Mouse (Mus musculus): ENCODE results near the gene Creb3l4. TPM values are rescaled to one million over a fixed set of nuclear protein-coding genes. Genes with fewer than 3 reads are reported as not detected.
"Not testable (repeated sequence)": the region's sequence is repeated elsewhere in the genome, so short reads cannot be mapped to it uniquely, and the experiment has no call there.

Creb3l4 gene
- 0.82 and 2.2 TPM in 2 replicates for polyA plus RNA-seq (2014; fragmentation: Nextera tagmentation; extraction: Ambion mirVana)

DNA sequence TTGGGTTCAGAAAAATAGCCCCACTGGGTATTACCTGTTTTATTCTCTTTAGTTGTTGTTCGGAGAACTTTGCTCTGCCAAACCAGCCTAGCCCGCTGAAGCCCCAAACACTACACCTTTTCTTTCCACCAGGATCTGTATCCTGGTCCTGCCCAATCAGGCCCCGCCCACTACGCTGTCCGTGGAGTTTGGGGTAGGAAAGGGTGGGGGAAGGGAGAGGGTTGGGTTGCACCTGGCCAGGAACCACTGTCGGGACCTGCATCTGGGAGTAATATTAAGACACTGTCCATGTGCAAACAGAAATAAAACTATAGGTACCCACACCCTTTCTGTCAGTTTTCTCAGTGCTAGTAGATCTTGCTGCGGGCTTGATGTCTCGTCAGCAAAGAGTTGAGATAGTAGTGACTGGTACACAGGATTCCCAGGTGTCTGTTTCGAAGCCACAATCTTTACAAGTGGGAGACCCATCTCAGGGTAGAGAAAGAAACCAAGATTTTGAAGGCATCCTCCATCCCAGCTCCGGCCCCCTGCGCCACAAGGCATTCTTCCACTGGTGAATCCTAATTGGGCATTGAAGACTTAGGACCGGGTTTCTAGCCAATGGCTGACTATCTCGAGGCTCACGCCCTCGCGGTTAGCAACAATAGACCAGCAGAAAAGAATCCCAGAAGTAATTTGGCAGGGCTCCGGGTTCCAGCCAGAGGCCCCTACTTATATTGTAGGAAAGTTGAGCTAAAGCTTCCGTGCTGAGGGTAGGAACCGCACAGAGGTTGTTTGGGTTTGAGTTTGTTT, at the start of gene Creb3l4:
Gene Creb3l4, minus strand, starts transcription at position 529 of the 792 bp plus-strand sequence.
- Histone ChIP-seq H3K9me3 (ENCODE audit: control insufficient read depth, low read length) (no peaks in the 10 kb centered on the region), H3K4me1 (replicated peaks; ENCODE audit: control insufficient read depth, insufficient read depth, low read length) (peaks cover 7% of the 10 kb centered on the region; the same call in 1 of the 2 replicates), H3K27ac (ENCODE audit: low read depth, low read length) (no peak within 1 kb of the TSS), H3K27me3 (replicated peaks; ENCODE audit: control insufficient read depth, insufficient read depth, low read length) (no peaks in the 10 kb centered on the region), H3K4me2 (peak within 1 kb of the TSS; percentile 68), H3K4me3 (ENCODE audit: low read depth, low read length) (peak within 1 kb of the TSS; percentile 39), H3K36me3 (ENCODE audit: control insufficient read depth, insufficient read depth, low read length) (no peaks in the 10 kb centered on the region), H3K9ac (ENCODE audit: low read depth, low read length) (peak within 1 kb of the TSS; percentile 31; the same call in 1 of the 2 replicates)
- WGBS, result 12% methylated on average over 19 of the region's 19 CpGs
- DNase-seq (ENCODE audit: low spot score) (no peak), ATAC-seq (replicated peaks; ENCODE audit: low FRiP score) (no peak)

DNA sequence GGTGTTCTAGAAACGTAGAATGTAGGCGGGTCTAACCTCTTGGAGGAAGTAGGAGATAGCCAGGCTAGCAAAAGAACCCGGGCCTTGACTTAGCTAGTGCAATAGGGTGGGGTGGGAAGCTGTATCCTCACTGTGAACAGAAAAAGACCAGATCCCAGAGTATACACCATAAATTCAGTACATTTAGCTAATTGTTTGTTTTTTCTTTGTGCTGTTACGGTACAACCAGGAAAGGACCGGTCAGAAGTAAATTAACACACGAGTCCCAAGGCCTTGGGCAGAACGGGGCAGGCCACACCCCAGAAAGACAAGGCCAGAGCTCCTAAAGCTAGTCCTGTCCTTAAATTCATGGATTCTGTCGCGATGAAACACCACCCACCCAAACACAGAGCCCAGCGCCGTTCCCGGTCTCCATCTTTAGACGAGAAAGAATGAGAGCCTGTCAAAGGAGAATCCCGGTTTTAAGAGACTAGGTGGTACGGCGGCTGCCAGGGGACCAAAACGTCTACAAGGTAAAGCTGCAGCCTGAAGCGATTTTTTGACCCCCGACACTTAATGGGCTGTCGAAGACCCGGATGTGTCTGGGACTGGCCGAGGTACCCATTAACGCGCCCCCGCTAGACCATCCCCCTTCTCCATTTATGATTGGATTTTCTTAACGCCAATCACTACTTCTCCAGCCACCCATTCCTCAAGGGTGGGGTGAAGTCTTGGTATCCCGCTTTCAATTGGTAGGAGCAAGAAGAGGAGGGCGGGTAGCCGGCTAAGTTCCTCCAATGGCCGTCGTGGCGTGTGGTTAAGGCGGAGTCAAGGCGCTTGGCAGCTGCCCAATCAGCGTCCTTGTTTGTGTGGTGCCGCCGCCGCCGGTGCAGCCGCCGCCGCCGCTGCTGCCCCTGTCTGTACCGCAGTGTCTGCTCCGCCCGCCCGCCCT, 49.3 kb upstream of the Creb3l4 start, which contains the start of gene Gatad2b:
Gene Gatad2b, plus strand, starts transcription at position 834 of the 931 bp plus-strand sequence.
- H3K4me1 ChIP-seq (replicated peaks; ENCODE audit: control insufficient read depth, insufficient read depth, low read length), result peaks cover 13% of the 10 kb centered on the region
- peak within 1 kb of the TSS; percentile 84 for H3K4me3 ChIP-seq (ENCODE audit: low read depth, low read length)
- WGBS, result under 1% methylated on average over 47 of the region's 47 CpGs
- H3K27me3 ChIP-seq (replicated peaks; ENCODE audit: control insufficient read depth, insufficient read depth, low read length), result no peaks in the 10 kb centered on the region
- DNase-seq (ENCODE audit: low spot score), result peak; percentile 98
- no peaks in the 10 kb centered on the region for H3K36me3 ChIP-seq (ENCODE audit: control insufficient read depth, insufficient read depth, low read length)
- ATAC-seq (replicated peaks; ENCODE audit: low FRiP score), result peak; percentile 97
- peak within 1 kb of the TSS; percentile 93 for H3K27ac ChIP-seq (ENCODE audit: low read depth, low read length)
- H3K4me2 ChIP-seq, result peak within 1 kb of the TSS; percentile 96
- no peaks in the 10 kb centered on the region for H3K9me3 ChIP-seq (ENCODE audit: control insufficient read depth, low read length)
- peak within 1 kb of the TSS; percentile 83 for H3K9ac ChIP-seq (ENCODE audit: low read depth, low read length)

DNA sequence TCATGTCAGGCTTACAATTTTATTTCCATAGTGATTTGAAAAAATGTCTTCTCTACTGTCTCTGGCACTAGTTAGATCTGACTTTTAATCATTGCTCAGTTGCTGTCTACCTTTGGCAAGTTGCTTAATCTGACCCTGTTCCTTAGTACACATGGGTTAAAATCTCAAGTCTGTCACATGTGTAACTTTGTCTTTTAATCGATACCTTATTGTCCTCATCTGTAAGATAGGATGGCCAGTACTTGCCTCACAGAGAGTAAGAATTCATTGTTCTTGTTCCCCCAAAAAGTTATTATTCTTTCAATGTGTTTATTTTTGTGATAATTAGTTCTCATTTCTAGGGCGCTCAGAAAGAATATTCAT, 48.7 kb upstream of the Creb3l4 start:
- no peaks in the 10 kb centered on the region for H3K27me3 ChIP-seq (replicated peaks; ENCODE audit: control insufficient read depth, insufficient read depth, low read length)
- ATAC-seq (replicated peaks; ENCODE audit: low FRiP score), result no peak
- DNase-seq (ENCODE audit: low spot score), result no peak
- peak overlapping the region; percentile 73 for H3K4me2 ChIP-seq
- no peaks in the 10 kb centered on the region for H3K36me3 ChIP-seq (ENCODE audit: control insufficient read depth, insufficient read depth, low read length)
- H3K4me3 ChIP-seq (ENCODE audit: low read depth, low read length), result peak overlapping the region; percentile 84
- H3K4me1 ChIP-seq (replicated peaks; ENCODE audit: control insufficient read depth, insufficient read depth, low read length), result peaks cover 13% of the 10 kb centered on the region
- peak overlapping the region; percentile 93; the same call in 1 of the 2 replicates for H3K27ac ChIP-seq (ENCODE audit: low read depth, low read length)
- H3K9me3 ChIP-seq (ENCODE audit: control insufficient read depth, low read length), result no peaks in the 10 kb centered on the region
- 36% methylated on average over 2 of the region's 2 CpGs for WGBS
- peak overlapping the region; percentile 76 for H3K9ac ChIP-seq (ENCODE audit: low read depth, low read length)

DNA sequence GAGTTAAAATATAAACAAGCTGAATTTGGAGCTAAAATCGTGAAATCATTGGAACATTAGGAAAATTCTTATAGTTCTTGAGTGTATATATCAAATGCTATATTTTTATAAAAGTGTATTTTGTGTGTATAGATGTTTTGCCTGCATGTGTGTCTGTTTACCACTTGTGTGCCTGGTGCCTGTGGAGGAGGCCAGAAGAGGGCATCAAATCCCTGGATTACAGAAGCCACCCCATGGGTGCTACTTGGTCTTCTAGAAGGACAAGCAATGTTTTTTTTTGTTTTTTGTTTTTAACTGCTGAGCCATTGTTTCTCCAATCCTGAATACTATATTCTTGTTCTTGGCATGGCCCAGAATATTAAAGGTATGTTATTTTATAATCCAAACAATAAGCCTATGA, 47.3 kb upstream of the Creb3l4 start:
- no peak overlapping the region for H3K4me3 ChIP-seq (ENCODE audit: low read depth, low read length)
- H3K27me3 ChIP-seq (replicated peaks; ENCODE audit: control insufficient read depth, insufficient read depth, low read length), result no peaks in the 10 kb centered on the region
- DNase-seq (ENCODE audit: low spot score) (no peak), ATAC-seq (replicated peaks; ENCODE audit: low FRiP score) (no peak)
- H3K4me1 ChIP-seq (replicated peaks; ENCODE audit: control insufficient read depth, insufficient read depth, low read length), result peaks cover 13% of the 10 kb centered on the region
- H3K4me2 ChIP-seq, result no peak overlapping the region
- 88% methylated on average over 1 of the region's 1 CpGs for WGBS
- H3K9ac ChIP-seq (ENCODE audit: low read depth, low read length), result no peak overlapping the region
- H3K9me3 ChIP-seq (ENCODE audit: control insufficient read depth, low read length), result no peaks in the 10 kb centered on the region
- no peak overlapping the region for H3K27ac ChIP-seq (ENCODE audit: low read depth, low read length)
- no peaks in the 10 kb centered on the region for H3K36me3 ChIP-seq (ENCODE audit: control insufficient read depth, insufficient read depth, low read length)

DNA sequence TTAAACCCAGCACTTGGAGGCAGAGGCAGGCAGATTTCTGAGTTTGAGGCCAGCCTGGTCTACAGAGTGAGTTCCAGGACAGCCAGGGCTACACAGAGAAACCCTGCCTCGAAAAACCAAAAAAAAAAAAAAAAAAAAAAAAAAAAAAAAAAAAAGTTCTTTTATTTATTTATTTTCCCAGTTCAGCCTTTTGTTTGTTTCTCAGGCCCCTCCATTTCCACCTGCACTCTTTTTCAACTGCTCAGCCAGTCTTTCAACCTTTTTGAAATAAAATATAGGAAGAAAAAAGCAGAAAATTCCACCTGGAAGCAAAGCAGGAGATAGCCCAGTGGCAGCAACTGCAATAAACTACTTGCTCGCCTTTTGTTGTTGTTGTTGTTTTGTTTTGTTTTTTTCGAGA, 46.1 kb upstream of the Creb3l4 start:
- not testable (repeated sequence) for H3K9me3 ChIP-seq (ENCODE audit: control insufficient read depth, low read length); ATAC-seq (replicated peaks; ENCODE audit: low FRiP score); H3K36me3 ChIP-seq (ENCODE audit: control insufficient read depth, insufficient read depth, low read length); H3K4me2 ChIP-seq; H3K4me1 ChIP-seq (replicated peaks; ENCODE audit: control insufficient read depth, insufficient read depth, low read length); DNase-seq (ENCODE audit: low spot score); H3K27me3 ChIP-seq (replicated peaks; ENCODE audit: control insufficient read depth, insufficient read depth, low read length); H3K4me3 ChIP-seq (ENCODE audit: low read depth, low read length); H3K9ac ChIP-seq (ENCODE audit: low read depth, low read length); H3K27ac ChIP-seq (ENCODE audit: low read depth, low read length)
- 72% methylated on average over 2 of the region's 3 CpGs for WGBS

DNA sequence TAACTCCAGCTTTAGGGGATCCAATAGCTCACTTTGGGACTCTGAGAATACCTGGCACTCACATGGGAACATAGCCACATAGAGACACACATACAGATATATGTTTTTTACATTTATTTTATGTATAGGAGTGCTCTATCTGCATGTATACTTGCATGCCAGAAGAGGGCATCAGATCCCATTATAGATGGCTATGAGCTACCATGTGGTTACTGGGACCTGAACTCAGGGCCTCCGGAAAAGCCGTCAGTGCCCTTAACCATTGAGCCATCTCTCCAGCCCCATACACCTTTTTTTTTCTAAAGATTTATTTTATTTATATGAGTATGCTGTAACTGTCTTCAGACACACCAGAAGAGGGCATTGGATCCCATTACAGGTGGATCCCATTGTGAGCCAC, 40.8 kb upstream of the Creb3l4 start:
- H3K9ac ChIP-seq (ENCODE audit: low read depth, low read length), result no peak overlapping the region
- H3K36me3 ChIP-seq (ENCODE audit: control insufficient read depth, insufficient read depth, low read length), result peaks cover 8% of the 10 kb centered on the region; the same call in 1 of the 2 replicates
- no peak overlapping the region for H3K27ac ChIP-seq (ENCODE audit: low read depth, low read length)
- WGBS, result 96% methylated on average over 2 of the region's 2 CpGs
- H3K4me1 ChIP-seq (replicated peaks; ENCODE audit: control insufficient read depth, insufficient read depth, low read length), result no peaks in the 10 kb centered on the region
- no peak overlapping the region for H3K4me2 ChIP-seq
- DNase-seq (ENCODE audit: low spot score) (no peak), ATAC-seq (replicated peaks; ENCODE audit: low FRiP score) (no peak)
- no peaks in the 10 kb centered on the region for H3K27me3 ChIP-seq (replicated peaks; ENCODE audit: control insufficient read depth, insufficient read depth, low read length)
- H3K4me3 ChIP-seq (ENCODE audit: low read depth, low read length), result no peak overlapping the region
- H3K9me3 ChIP-seq (ENCODE audit: control insufficient read depth, low read length), result no peaks in the 10 kb centered on the region

DNA sequence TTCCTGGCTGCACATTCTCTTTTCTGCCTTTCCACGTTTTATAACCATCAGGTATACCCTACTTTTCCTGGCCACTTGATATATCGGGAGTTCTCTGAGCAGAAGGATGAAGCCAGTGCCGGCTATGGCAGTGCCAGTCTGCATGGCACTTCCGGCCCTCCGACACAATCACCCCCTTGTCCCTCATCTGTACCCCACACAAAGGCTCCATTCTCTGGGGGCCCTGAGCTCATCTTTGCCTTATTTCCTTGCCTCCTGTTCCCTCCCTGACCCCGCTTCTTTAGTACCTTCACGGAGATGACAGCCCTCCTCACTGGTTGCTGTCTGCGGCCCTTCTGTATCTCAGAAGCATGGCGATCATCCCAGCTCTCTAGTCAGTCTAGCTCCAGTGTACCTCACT, 37.4 kb upstream of the Creb3l4 start:
- no peak overlapping the region for H3K27ac ChIP-seq (ENCODE audit: low read depth, low read length)
- no peaks in the 10 kb centered on the region for H3K9me3 ChIP-seq (ENCODE audit: control insufficient read depth, low read length)
- no peak overlapping the region for H3K4me2 ChIP-seq
- 91% methylated on average over 9 of the region's 9 CpGs for WGBS
- ATAC-seq (replicated peaks; ENCODE audit: low FRiP score), result no peak
- no peak for DNase-seq (ENCODE audit: low spot score)
- H3K4me3 ChIP-seq (ENCODE audit: low read depth, low read length), result no peak overlapping the region
- peaks cover 12% of the 10 kb centered on the region; the same call in 1 of the 2 replicates for H3K36me3 ChIP-seq (ENCODE audit: control insufficient read depth, insufficient read depth, low read length)
- no peaks in the 10 kb centered on the region; the same call in 1 of the 2 replicates for H3K4me1 ChIP-seq (replicated peaks; ENCODE audit: control insufficient read depth, insufficient read depth, low read length)
- no peak overlapping the region for H3K9ac ChIP-seq (ENCODE audit: low read depth, low read length)
- H3K27me3 ChIP-seq (replicated peaks; ENCODE audit: control insufficient read depth, insufficient read depth, low read length), result no peaks in the 10 kb centered on the region

DNA sequence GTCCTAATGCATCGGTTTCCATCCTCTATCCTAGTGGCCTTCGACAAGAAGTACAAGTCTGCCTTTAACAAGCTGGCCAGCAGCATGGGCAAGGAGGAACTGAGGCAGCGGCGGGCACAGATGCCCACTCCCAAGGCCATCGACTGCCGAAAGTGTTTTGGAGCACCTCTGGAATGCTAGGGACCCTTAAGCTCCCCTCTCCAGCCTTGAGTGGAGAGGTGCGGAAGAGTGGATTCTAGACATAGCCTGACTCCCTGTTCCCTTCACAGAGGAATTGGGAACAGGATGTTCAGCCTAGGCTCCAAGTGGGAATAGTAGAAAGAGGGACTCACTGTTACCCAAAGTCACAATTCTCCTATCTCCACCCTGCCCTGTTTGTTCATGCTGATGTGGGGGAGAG, 36.4 kb upstream of the Creb3l4 start:
- H3K36me3 ChIP-seq (ENCODE audit: control insufficient read depth, insufficient read depth, low read length), result peaks cover 12% of the 10 kb centered on the region; the same call in 1 of the 2 replicates
- WGBS, result 90% methylated on average over 7 of the region's 7 CpGs
- no peaks in the 10 kb centered on the region; the same call in 1 of the 2 replicates for H3K4me1 ChIP-seq (replicated peaks; ENCODE audit: control insufficient read depth, insufficient read depth, low read length)
- H3K27ac ChIP-seq (ENCODE audit: low read depth, low read length), result no peak overlapping the region
- H3K4me2 ChIP-seq, result no peak overlapping the region
- DNase-seq (ENCODE audit: low spot score) (no peak), ATAC-seq (replicated peaks; ENCODE audit: low FRiP score) (no peak)
- H3K27me3 ChIP-seq (replicated peaks; ENCODE audit: control insufficient read depth, insufficient read depth, low read length), result no peaks in the 10 kb centered on the region
- H3K9me3 ChIP-seq (ENCODE audit: control insufficient read depth, low read length), result no peaks in the 10 kb centered on the region
- H3K9ac ChIP-seq (ENCODE audit: low read depth, low read length), result no peak overlapping the region
- no peak overlapping the region for H3K4me3 ChIP-seq (ENCODE audit: low read depth, low read length)

Data from liver, embryonic 11.5 days (tissue).